Mouse (Mus musculus): ENCODE data around the gene Gm17617. TPM values are rescaled to one million over a fixed set of nuclear protein-coding genes. Genes with fewer than 3 reads are reported as not detected.
"Not testable (repeated sequence)": the region's sequence is repeated elsewhere in the genome, so short reads cannot be mapped to it uniquely, and the experiment has no call there.

Gm17617 gene
- total RNA-seq, 1 experiment from 2014 or later, result not detected

GRCm38 (mm10) chr13:55135382-55135781 lies 2.0 kb upstream of the Gm17617 start:
- DNase-seq, result peak; percentile 49

- no peak for DNase-seq
Measured at GRCm38 (mm10) chr13:55124903-55125302, 8.4 kb downstream of the Gm17617 start.

GRCm38 (mm10) chr13:55114375-55114774 lies 19.0 kb downstream of the Gm17617 start:
- no peak for DNase-seq

DNA sequence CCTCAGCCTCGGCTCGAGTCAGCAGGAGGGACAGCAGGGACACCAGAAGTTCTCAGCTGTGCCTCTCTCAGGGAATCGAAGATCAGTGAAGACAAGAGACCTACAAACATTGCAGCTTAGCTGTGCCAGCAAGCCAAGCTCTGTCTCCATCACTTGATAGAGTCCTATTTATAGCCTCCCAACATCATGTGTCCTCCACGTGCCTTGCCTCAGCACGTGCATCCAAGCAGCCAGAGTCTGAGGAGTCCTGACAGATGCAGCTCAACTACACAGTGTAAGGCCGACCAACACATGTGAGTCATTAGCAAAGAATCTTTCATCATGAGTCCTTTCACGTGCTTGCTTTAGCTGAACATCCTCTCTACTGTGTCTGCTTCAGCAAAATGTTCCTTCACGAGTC lies 25.7 kb downstream of the Gm17617 start:
- DNase-seq, result peak; percentile 81

DNA sequence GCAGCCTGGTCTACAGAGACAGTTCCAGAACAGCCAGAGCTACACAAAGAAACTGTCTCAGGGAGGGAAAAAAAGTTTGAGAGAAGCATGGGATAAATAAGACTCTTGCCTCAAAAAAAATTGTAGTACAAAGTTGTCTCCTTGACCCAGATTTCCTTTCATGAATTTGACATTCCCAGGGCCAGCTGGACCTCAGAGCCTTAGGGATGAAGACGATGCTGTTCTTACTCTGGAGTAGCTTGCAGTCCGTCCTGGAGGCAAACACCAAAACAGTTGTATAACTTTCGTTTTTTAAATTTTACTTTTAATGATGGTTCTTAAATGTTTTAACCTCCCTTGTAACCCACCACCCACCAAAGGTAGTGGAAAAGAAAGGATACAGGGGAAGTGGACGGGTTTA lies 26.2 kb downstream of the Gm17617 start:
- DNase-seq, result no peak

- peak; percentile 75 for DNase-seq
Measured at GRCm38 (mm10) chr13:55105953-55106691, 27.2 kb downstream of the Gm17617 start.

- DNase-seq, result peak; percentile 99
Measured at GRCm38 (mm10) chr13:55105045-55105952, 28.0 kb downstream of the Gm17617 start, which contains the start of gene Zfp346. TSS of gene Zfp346 (plus strand) at chr13:55105311.

GRCm38 (mm10) chr13:55103351-55103750 lies 30.0 kb downstream of the Gm17617 start:
- DNase-seq, result no peak

DNA sequence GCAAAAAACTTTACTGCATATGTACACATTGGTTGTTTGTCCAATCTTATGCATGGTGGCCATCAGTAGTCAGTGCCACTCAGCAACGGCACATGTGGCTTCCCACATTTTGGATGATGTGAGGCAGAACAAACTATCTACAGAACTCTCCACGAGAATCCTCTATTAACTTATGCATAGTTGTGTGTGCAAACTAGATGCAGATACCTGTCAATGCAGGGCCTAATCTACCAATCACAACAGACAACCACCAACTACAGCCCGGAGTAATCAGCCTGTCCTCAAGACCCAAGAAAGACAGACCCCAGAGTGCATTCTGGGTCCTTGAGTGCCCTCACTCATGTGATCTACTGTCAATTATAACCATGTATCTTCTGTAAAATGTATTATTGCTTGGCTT lies 31.0 kb downstream of the Gm17617 start:
- DNase-seq, result no peak

- DNase-seq, result no peak
Measured at GRCm38 (mm10) chr13:55101627-55102026, 31.7 kb downstream of the Gm17617 start.

- peak; percentile 92 for DNase-seq
Measured at GRCm38 (mm10) chr13:55099726-55100478, 33.4 kb downstream of the Gm17617 start, which contains the start of gene Uimc1. TSS of gene Uimc1 (minus strand) at chr13:55100300.

DNA sequence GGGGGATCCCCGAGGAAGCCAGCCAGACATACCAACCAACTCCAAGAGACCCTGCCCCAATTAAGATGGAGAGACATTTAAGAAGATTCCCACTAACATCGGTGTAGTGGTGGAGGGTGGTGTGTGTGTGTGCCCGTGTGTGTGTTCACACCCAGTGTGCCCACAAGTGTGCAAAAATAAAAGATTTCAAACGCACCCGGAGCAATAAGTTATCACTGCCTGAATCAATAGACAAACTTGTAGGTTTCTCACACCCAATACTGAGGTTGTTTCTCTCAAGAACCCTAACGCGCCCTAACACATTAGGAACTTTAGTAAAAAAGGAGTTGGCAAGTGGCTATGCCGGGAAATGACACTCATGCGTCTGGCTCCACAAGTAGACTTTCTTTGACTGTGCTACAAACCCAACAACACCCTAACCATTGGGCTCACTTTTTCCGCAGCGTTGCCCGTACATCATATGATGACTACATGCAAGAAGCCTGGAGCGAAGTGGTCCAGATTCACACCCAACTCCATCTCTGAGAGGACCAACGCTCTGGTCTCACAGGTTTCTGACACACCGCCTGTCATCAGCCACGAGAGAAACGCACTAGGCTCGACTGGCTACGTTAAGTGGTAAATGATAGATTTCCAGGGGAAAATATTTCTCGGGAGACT lies 34.2 kb downstream of the Gm17617 start:
- DNase-seq, result peak; percentile 40

DNA sequence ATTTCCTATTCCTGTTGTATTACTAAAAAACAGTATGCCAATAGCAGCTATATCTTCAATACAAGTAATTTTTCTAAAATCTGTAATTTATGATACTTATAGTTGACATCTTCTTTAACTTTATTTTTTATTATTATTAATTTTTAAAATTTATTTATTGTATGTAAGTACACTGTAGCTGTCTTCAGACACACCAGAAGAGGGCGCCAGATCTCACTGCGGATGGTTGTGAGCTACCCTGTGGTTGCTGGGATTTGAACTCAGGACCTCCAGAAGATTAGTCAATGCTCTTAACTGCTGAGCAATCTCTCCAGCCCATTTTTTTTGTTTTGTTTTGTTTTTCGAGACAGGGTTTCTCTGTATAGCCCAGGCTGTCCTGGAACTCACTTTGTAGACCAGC lies 35.5 kb downstream of the Gm17617 start:
- DNase-seq, result not testable (repeated sequence)

DNA sequence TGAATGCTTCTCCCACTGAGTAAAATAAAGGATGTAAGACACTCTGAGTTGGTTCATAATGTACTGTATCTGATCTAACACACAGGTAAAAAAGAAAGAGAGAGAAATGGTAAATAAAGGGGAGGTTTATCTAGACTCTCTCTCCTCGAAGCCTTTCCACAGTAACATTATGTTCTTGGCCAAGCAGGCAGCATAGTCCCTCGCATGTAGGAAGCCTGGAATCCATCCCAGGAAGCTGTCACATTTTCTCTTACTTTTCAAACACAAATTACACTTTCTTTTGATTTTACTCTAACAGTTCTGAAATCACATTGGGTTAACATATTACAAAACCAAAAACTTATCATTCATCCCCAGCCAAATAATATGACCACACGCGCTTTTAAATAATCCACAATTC lies 40.8 kb downstream of the Gm17617 start:
- DNase-seq, result no peak

Other genes with a start within 250 kb of the Gm17617 start
- 7.2 and 8.5 TPM in 2 replicates for gene Unc5a, start 184.1 kb downstream of the Gm17617 start, total RNA-seq (2021)
- 1.3 and 1.8 TPM in 2 replicates for gene Hk3, start 112.2 kb downstream of the Gm17617 start, total RNA-seq (2021)
- gene Uimc1, start 33.2 kb downstream of the Gm17617 start, total RNA-seq (2021), result 26.1 and 33.5 TPM in 2 replicates
- gene Zfp346, start 28.2 kb downstream of the Gm17617 start, total RNA-seq (2021), result 44.7 and 45.0 TPM in 2 replicates
- 39.2 and 46.7 TPM in 2 replicates for gene Fgfr4, start 19.1 kb upstream of the Gm17617 start, total RNA-seq (2021)
- gene Nsd1, start 76.2 kb upstream of the Gm17617 start, total RNA-seq (2021), result 120 and 132 TPM in 2 replicates
- gene Prelid1, start 187.0 kb upstream of the Gm17617 start, total RNA-seq (2021), result 170 and 174 TPM in 2 replicates
- 53.7 and 60.7 TPM in 2 replicates for gene Rab24, start 188.4 kb upstream of the Gm17617 start, total RNA-seq (2021)
- 10.0 and 10.9 TPM in 2 replicates for gene Mxd3, start 196.3 kb upstream of the Gm17617 start, total RNA-seq (2021)
- gene Lman2, start 229.2 kb upstream of the Gm17617 start, total RNA-seq (2021), result 105 and 107 TPM in 2 replicates
- 0.44 and 4.5 TPM in 2 replicates for gene Rgs14, start 236.2 kb upstream of the Gm17617 start, total RNA-seq (2021)